Comparison of ENCODE assay signal across 8 mouse cellular contexts in the genomic region with DNA sequence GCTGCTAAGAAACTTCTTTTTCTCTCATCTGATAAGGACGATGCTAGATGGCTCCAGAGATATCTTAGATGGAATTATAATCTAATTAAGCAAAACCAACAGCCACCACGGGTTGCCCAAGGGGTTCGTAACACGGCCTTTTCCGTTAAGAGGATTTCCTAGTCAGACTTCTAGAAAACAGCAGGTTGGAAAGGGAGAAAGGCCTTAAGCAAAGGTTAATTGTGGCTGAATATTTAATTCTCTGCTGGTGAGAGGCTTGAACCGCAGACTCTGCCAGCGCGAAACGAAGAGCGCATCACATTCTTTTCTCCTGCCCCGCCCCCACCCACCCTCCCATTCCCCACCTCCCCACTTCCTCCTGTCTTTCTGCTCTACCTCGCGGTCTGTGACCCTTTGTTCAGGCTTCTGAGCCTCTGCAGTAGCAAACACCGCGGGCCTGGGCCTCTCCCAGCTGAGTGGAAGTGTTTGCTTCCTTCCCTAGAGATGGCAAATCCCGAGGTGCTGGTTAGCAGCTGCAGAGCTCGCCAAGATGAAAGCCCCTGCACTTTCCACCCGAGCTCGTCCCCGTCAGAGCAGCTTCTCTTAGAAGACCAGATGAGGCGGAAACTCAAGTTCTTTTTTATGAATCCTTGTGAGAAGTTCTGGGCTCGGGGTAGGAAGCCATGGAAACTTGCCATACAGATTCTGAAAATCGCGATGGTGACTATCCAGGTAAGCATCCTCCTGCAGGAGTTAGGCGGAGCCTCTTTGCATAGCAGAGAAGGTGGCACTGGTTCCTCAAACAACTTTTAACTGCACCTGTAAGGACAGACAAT. TPM values are rescaled to one million over a fixed set of nuclear protein-coding genes. Genes with fewer than 3 reads are reported as not detected.
DNase-seq lines count a peak whose midpoint lies in the region; ATAC-seq lines count a peak whose summit lies in the region.

No protein-coding gene starts in this region.

- H3K9me3 ChIP-seq in hindbrain, embryonic 12.5 days (replicated peaks), result no peaks in the 10 kb centered on the region
- no peaks in the 10 kb centered on the region for H3K9me3 ChIP-seq in midbrain, embryonic 11.5 days (ENCODE audit: control insufficient read depth, low read length)

- H3K4me2 ChIP-seq in hindbrain, embryonic 12.5 days (replicated peaks), result peak overlapping the region; percentile 47
- H3K4me2 ChIP-seq in midbrain, embryonic 11.5 days, result peak overlapping the region; percentile 44

- H3K4me1 ChIP-seq in hindbrain, embryonic 12.5 days, result peaks cover 9% of the 10 kb centered on the region; the same call in 1 of the 2 replicates
- 0 out of 2 replicates have a peak, but pooled peaks cover 2% of the 10 kb centered on the region for H3K4me1 ChIP-seq in midbrain, embryonic 11.5 days (ENCODE audit: control insufficient read depth, insufficient read depth, low read length)

- 9% methylated on average over 25 of the region's 25 CpGs for WGBS in hindbrain, embryonic 12.5 days
- 5% methylated on average over 25 of the region's 25 CpGs for WGBS in midbrain, embryonic 11.5 days

- ATAC-seq in CD4-positive, CD25-positive, alpha-beta regulatory T cell, adult 4 months, result peak; percentile 60
- ATAC-seq in hindbrain, embryonic 12.5 days (ENCODE audit: low FRiP score), result peak; percentile 40; the same call in 1 of the 2 replicates
- ATAC-seq in midbrain, embryonic 11.5 days (ENCODE audit: low FRiP score), result peak; percentile 82

- peaks cover 27% of the 10 kb centered on the region for H3K27me3 ChIP-seq in hindbrain, embryonic 12.5 days
- peaks cover 19% of the 10 kb centered on the region for H3K27me3 ChIP-seq in midbrain, embryonic 11.5 days (ENCODE audit: control insufficient read depth, insufficient read depth, low read length)

- peak overlapping the region; percentile 18; the same call in 1 of the 2 replicates for H3K9ac ChIP-seq in hindbrain, embryonic 12.5 days
- H3K9ac ChIP-seq in midbrain, embryonic 11.5 days (ENCODE audit: low read length), result peak overlapping the region; percentile 62; the same call in 1 of the 2 replicates

- no peaks in the 10 kb centered on the region for H3K36me3 ChIP-seq in hindbrain, embryonic 12.5 days
- no peaks in the 10 kb centered on the region for H3K36me3 ChIP-seq in midbrain, embryonic 11.5 days (ENCODE audit: control insufficient read depth, insufficient read depth, low read length)

- peak; percentile 52 for DNase-seq in T-cell, adult 2 months (ENCODE audit: low spot score)
- DNase-seq in midbrain, embryonic 11.5 days (ENCODE audit: low spot score, missing footprints), result peak; percentile 95
- DNase-seq in thymus, postnatal 25 days, result peak; percentile 80
- DNase-seq in testis, postnatal 10 days (ENCODE audit: low spot score), result no peak
- DNase-seq in urinary bladder, adult 18-20 months (ENCODE audit: low spot score in 2 of 2), result no peak
- DNase-seq in lung, postnatal 14 days, result no peak

- H3K27ac ChIP-seq in hindbrain, embryonic 12.5 days, result no peak overlapping the region
- no peak overlapping the region for H3K27ac ChIP-seq in midbrain, embryonic 11.5 days (ENCODE audit: low read depth, low read length)

- H3K4me3 ChIP-seq in hindbrain, embryonic 12.5 days, result peak overlapping the region; percentile 21
- peak overlapping the region; percentile 13; the same call in 1 of the 2 replicates for H3K4me3 ChIP-seq in midbrain, embryonic 11.5 days (ENCODE audit: low read depth, low read length)

RNA-seq across cellular contexts. Expression of gene Mcoln3, which starts 4.3 kb away (rescaled TPM):
- polyA plus RNA-seq in CD4-positive, CD25-positive, alpha-beta regulatory T cell, adult 4 months (2017; shearing (Covaris generic)), result 1 to 10 TPM; 5.3 to 6.2 TPM
- 2.3 and 4.4 TPM in 2 replicates for polyA plus RNA-seq in hindbrain, embryonic 12.5 days (2016; fragmentation: Nextera tagmentation; extraction: Ambion mirVana)
- polyA plus RNA-seq in midbrain, embryonic 11.5 days (2014; fragmentation: Nextera tagmentation; extraction: Ambion mirVana), result 3.6 and 5.1 TPM in 2 replicates

RNA-seq across cellular contexts. Expression of gene Wdr63, which starts 13.6 kb away (rescaled TPM):
- not detected for polyA plus RNA-seq in CD4-positive, CD25-positive, alpha-beta regulatory T cell, adult 4 months (2017; shearing (Covaris generic))
- 1.8 TPM in 2 replicates for polyA plus RNA-seq in hindbrain, embryonic 12.5 days (2016; fragmentation: Nextera tagmentation; extraction: Ambion mirVana)
- not detected in 2 replicates for polyA plus RNA-seq in midbrain, embryonic 11.5 days (2014; fragmentation: Nextera tagmentation; extraction: Ambion mirVana)

RNA-seq across cellular contexts. Expression of gene Mcoln2, which starts 28.1 kb away (rescaled TPM):
- polyA plus RNA-seq in CD4-positive, CD25-positive, alpha-beta regulatory T cell, adult 4 months (2017; shearing (Covaris generic)), result 1 to 10 TPM; 1.7 to 2.2 TPM
- polyA plus RNA-seq in hindbrain, embryonic 12.5 days (2016; fragmentation: Nextera tagmentation; extraction: Ambion mirVana), result 0.35 and 1.1 TPM in 2 replicates
- polyA plus RNA-seq in midbrain, embryonic 11.5 days (2014; fragmentation: Nextera tagmentation; extraction: Ambion mirVana), result 0.37 and 0.46 TPM in 2 replicates

Comparison
In these comparisons a context has a peak if more than half of its experiments do, and no peak if none do; other contexts are left out.
1. DNase-seq: peak in T-cell, adult 2 months (single experiment), midbrain, embryonic 11.5 days (single experiment) and thymus, postnatal 25 days (single experiment); none in testis, postnatal 10 days (single experiment), urinary bladder, adult 18-20 months (0 of 2) and lung, postnatal 14 days (single experiment).
2. Peak in every context shown above with its lines, with median percentiles within 50 percentile points of each other: ATAC-seq.